ENCODE assay signal across 7 mouse cellular contexts in the genomic region with DNA sequence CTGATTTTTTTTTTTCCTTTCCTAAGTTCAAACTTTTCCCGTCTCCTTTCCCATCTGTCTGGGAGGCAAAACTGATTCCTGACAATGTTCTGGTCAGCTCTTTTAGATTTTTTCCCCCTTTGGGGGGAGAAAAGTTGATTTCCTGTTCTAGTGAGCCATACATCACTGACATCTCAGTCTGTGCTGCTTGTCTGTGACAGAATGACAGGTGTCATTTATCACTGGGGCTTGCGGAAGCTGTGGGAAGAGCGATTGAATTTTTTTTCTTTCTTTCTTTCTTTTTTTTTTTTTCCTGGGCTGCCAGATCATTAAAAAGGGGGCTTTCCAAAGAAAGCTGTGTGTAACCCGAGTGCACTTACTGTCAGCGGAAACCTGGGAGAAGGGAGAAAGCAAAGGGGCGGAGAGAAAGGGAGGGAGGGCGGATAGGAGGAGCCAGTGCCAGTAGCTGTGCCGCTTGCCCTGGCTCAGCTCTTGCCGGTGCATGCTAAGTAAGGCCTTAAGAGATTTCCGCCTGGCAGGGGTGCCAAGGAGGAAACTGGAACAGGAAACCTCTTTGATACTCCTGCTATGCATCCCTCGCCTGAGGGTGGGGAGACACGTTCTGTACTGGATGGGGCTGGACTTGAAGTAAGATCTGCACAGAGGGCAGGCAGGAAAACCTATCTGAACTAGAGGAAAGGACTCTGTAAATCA.
DNase-seq lines count a peak whose midpoint lies in the region; ATAC-seq and TF ChIP-seq lines count a peak whose summit lies in the region.

No protein-coding gene starts in this region.

- H3K4me2 ChIP-seq in embryonic facial prominence, embryonic 12.5 days (replicated peaks) = peak overlapping the region; percentile 48
- H3K4me2 ChIP-seq in intestine, embryonic 16.5 days (ENCODE audit: low read depth, low read length) = peak overlapping the region; percentile 57
- peak overlapping the region; percentile 52 for H3K4me2 ChIP-seq in midbrain, embryonic 16.5 days (ENCODE audit: low read length)

- peak overlapping the region; percentile 19; the same call in 1 of the 2 replicates for H3K4me3 ChIP-seq in embryonic facial prominence, embryonic 12.5 days
- peak overlapping the region; percentile 22 for H3K4me3 ChIP-seq in intestine, embryonic 16.5 days (ENCODE audit: low read length)
- no peak overlapping the region for H3K4me3 ChIP-seq in liver, adult 2 months (ENCODE audit: insufficient read depth, low read depth, low read length)
- peak overlapping the region; percentile 21 for H3K4me3 ChIP-seq in midbrain, embryonic 16.5 days (ENCODE audit: low read depth, low read length)
- no peak overlapping the region for H3K4me3 ChIP-seq in testis, adult 2 months (ENCODE audit: control insufficient read depth, low read depth, low read length)

- no peak for TF ChIP-seq CTCF in liver, adult 2 months (IDR thresholded peaks at IDR 0.05; ENCODE audit: low read depth, low read length)
- no peak for TF ChIP-seq CTCF in testis, adult 2 months (IDR thresholded peaks at IDR 0.05; ENCODE audit: control insufficient read depth, insufficient read depth, insufficient replicate concordance, low read depth, low read length)

- 2% methylated on average over 12 of the region's 12 CpGs for WGBS in embryonic facial prominence, embryonic 12.5 days
- WGBS in intestine, embryonic 16.5 days = 3% methylated on average over 12 of the region's 12 CpGs
- 21% methylated on average over 12 of the region's 12 CpGs for whole genome bisulfite sequencing in liver, adult 2 months
- WGBS in midbrain, embryonic 16.5 days = 5% methylated on average over 11 of the region's 12 CpGs

- peak overlapping the region; percentile 70 for H3K27ac ChIP-seq in embryonic facial prominence, embryonic 12.5 days
- H3K27ac ChIP-seq in intestine, embryonic 16.5 days (ENCODE audit: low read length) = peak overlapping the region; percentile 47
- peak overlapping the region; percentile 1; the same call in 1 of the 2 replicates for H3K27ac ChIP-seq in liver, adult 2 months (replicated peaks; ENCODE audit: insufficient read depth, low read depth, low read length)
- H3K27ac ChIP-seq in midbrain, embryonic 16.5 days (ENCODE audit: low read length) = peak overlapping the region; percentile 18; the same call in 1 of the 2 replicates
- peak overlapping the region; percentile 47; the same call in 1 of the 2 replicates for H3K27ac ChIP-seq in testis, adult 2 months (ENCODE audit: control insufficient read depth, insufficient read depth, low read depth, low read length)

- H3K4me1 ChIP-seq in embryonic facial prominence, embryonic 12.5 days = peaks cover 28% of the 10 kb centered on the region
- H3K4me1 ChIP-seq in intestine, embryonic 16.5 days (ENCODE audit: control insufficient read depth, insufficient read depth, low read length) = peaks cover 9% of the 10 kb centered on the region; the same call in 1 of the 2 replicates
- H3K4me1 ChIP-seq in liver, adult 2 months (ENCODE audit: control insufficient read depth, insufficient read depth, low read length) = no peaks in the 10 kb centered on the region
- peaks cover 30% of the 10 kb centered on the region for H3K4me1 ChIP-seq in midbrain, embryonic 16.5 days (ENCODE audit: control insufficient read depth, insufficient read depth, low read length)
- no peaks in the 10 kb centered on the region; the same call in 1 of the 2 replicates for H3K4me1 ChIP-seq in testis, adult 2 months (ENCODE audit: control insufficient read depth, insufficient read depth, low read length)

- no peaks in the 10 kb centered on the region for H3K9me3 ChIP-seq in embryonic facial prominence, embryonic 12.5 days
- H3K9me3 ChIP-seq in intestine, embryonic 16.5 days (ENCODE audit: control insufficient read depth, low read length) = no peaks in the 10 kb centered on the region
- H3K9me3 ChIP-seq in midbrain, embryonic 16.5 days (replicated peaks; ENCODE audit: control insufficient read depth, low read length, poor library complexity, severe bottlenecking) = no peaks in the 10 kb centered on the region

- ATAC-seq in embryonic facial prominence, embryonic 12.5 days (ENCODE audit: insufficient number of reproducible peaks, insufficient read depth, low FRiP score, low TSS enrichment) = peak; percentile 83
- ATAC-seq in intestine, embryonic 16.5 days = peak; percentile 89
- peak; percentile 78; the same call in 1 of the 2 replicates for ATAC-seq in midbrain, embryonic 16.5 days

- H3K27me3 ChIP-seq in embryonic facial prominence, embryonic 12.5 days = no peaks in the 10 kb centered on the region
- no peaks in the 10 kb centered on the region for H3K27me3 ChIP-seq in intestine, embryonic 16.5 days (replicated peaks; ENCODE audit: control insufficient read depth, insufficient read depth, low read length)
- H3K27me3 ChIP-seq in liver, adult 2 months (ENCODE audit: control insufficient read depth, insufficient read depth, low read length) = 0 out of 2 replicates have a peak, but pooled peaks cover 4% of the 10 kb centered on the region
- no peaks in the 10 kb centered on the region for H3K27me3 ChIP-seq in midbrain, embryonic 16.5 days (ENCODE audit: control insufficient read depth, insufficient read depth, low read depth, low read length)
- H3K27me3 ChIP-seq in testis, adult 2 months (ENCODE audit: control insufficient read depth, insufficient read depth, low read length) = no peaks in the 10 kb centered on the region

- TF ChIP-seq POLR2A in liver, adult 2 months (IDR thresholded peaks at IDR 0.05; ENCODE audit: extremely low read depth, insufficient read depth, low read length) = no peak
- no peak for TF ChIP-seq POLR2A in testis, adult 2 months (IDR thresholded peaks at IDR 0.05; ENCODE audit: control insufficient read depth, low read depth, low read length)

- peak; percentile 84 to 91 for DNase-seq in adrenal gland, adult (ENCODE audit: inconsistent age in 2 of 2, low spot score in 1 of 2)
- DNase-seq in heart, adult 18-20 months = peak; percentile 80 to 88
- peak; percentile 38 for DNase-seq in liver, adult 2 months (ENCODE audit: extremely low read depth, low read depth, low spot score)

- peaks cover 3% of the 10 kb centered on the region; the same call in 1 of the 2 replicates for H3K79me2 ChIP-seq in liver, adult 2 months (ENCODE audit: control insufficient read depth, insufficient read depth, low read length)

- H3K36me3 ChIP-seq in embryonic facial prominence, embryonic 12.5 days = no peaks in the 10 kb centered on the region
- no peaks in the 10 kb centered on the region for H3K36me3 ChIP-seq in intestine, embryonic 16.5 days (ENCODE audit: control insufficient read depth, insufficient read depth, low read length)
- no peaks in the 10 kb centered on the region for H3K36me3 ChIP-seq in liver, adult 2 months (ENCODE audit: control insufficient read depth, insufficient read depth, low read length)
- no peaks in the 10 kb centered on the region for H3K36me3 ChIP-seq in midbrain, embryonic 16.5 days (ENCODE audit: control insufficient read depth, insufficient read depth, low read length)
- no peaks in the 10 kb centered on the region for H3K36me3 ChIP-seq in testis, adult 2 months (ENCODE audit: control insufficient read depth, insufficient read depth, low read length)

- peak overlapping the region; percentile 8; the same call in 1 of the 2 replicates for H3K9ac ChIP-seq in embryonic facial prominence, embryonic 12.5 days
- H3K9ac ChIP-seq in intestine, embryonic 16.5 days (ENCODE audit: low read depth, low read length) = peak overlapping the region; percentile 43
- no peak overlapping the region for H3K9ac ChIP-seq in liver, adult 2 months (ENCODE audit: low read depth, low read length)
- peak overlapping the region; percentile 21; the same call in 1 of the 2 replicates for H3K9ac ChIP-seq in midbrain, embryonic 16.5 days (ENCODE audit: low read depth, low read length)

Comparison
In these comparisons a context has a peak if more than half of its experiments do, and no peak if none do; other contexts are left out.
1. H3K27ac ChIP-seq: peak in every context shown above with its lines; median percentile 70 in embryonic facial prominence, embryonic 12.5 days; 47 in intestine, embryonic 16.5 days; 47 in testis, adult 2 months; 18 in midbrain, embryonic 16.5 days; 1 in liver, adult 2 months.
2. H3K4me3 ChIP-seq: peak in embryonic facial prominence, embryonic 12.5 days (single experiment), intestine, embryonic 16.5 days (single experiment) and midbrain, embryonic 16.5 days (single experiment); none in liver, adult 2 months (single experiment) and testis, adult 2 months (single experiment).
3. Peak in every context shown above with its lines, with median percentiles within 50 percentile points of each other: DNase-seq, ATAC-seq and H3K4me2 ChIP-seq.